Mouse (Mus musculus): ENCODE data around the gene 1810037I17Rik.

DNA sequence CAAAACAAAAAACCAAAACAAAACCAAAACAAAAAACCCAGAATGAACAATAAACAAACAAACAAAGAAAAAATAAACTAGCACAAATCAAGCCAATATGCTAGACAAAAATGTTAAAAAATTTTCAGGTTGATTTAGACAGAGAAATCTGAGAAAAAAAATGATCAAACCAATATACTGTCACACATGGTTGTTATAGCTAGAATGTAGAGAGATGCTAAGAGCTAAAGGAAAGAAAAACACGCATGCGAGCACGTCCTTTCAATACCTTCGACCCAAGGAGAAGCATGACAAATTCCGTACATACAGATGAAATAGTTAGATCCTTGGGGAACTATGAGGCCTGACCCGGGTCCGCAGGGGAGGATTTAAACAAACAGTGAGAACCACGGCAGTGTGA is 4.7 kb upstream of the 1810037I17Rik start, which contains the start of gene Gm10959:
- TF ChIP-seq POLR2A (IDR thresholded peaks at IDR 0.05; ENCODE audit: borderline replicate concordance, low read depth, low read length), result no peak
- no peak for TF ChIP-seq CTCF (IDR thresholded peaks at IDR 0.05; ENCODE audit: low read depth, low read length)

All from bone marrow macrophage, adult 2 months (primary cell).